Mouse (Mus musculus) heart, postnatal 0 days (tissue): ENCODE measurements around the gene Chpt1. TPM values are rescaled to one million over a fixed set of nuclear protein-coding genes. Genes with fewer than 3 reads are reported as not detected.
"Not testable (repeated sequence)": the region's sequence is repeated elsewhere in the genome, so short reads cannot be mapped to it uniquely, and the experiment has no call there.

Experiments used
- ATAC-seq: fragments of 200-750 bp; cut with Nextera tagmentation; 2 replicates; pipeline ENCODE4 v1.8.0; 2017; ENCODE audit warnings: low read depth, moderate number of reproducible peaks, moderate library complexity; ENCODE audit not compliant: insufficient read depth
- DNase-seq: peaks from one replicate; pipeline ENCODE4 v3.0.0-alpha.2; 2016; ENCODE audit warnings: low spot score
- H3K27ac ChIP-seq: fragments of 300-500 bp; sonication (generic); 2 replicates; pipeline ENCODE4 v1.5.1; 2014; ENCODE audit warnings: low read depth, mild to moderate bottlenecking
- H3K27me3 ChIP-seq: fragments of 300-500 bp; sonication (generic); 2 replicates; pipeline ENCODE4 v1.6.1; 2014; ENCODE audit warnings: low read length, mixed read lengths; ENCODE audit not compliant: control insufficient read depth, insufficient read depth
- H3K36me3 ChIP-seq: fragments of 300-500 bp; sonication (generic); replicated peaks from 2 replicates; pipeline ENCODE4 v1.6.1; 2014; ENCODE audit warnings: low read length, mixed read lengths; ENCODE audit not compliant: control insufficient read depth, insufficient read depth
- H3K4me1 ChIP-seq: fragments of 300-500 bp; sonication (generic); 2 replicates; pipeline ENCODE4 v1.6.1; 2014; ENCODE audit warnings: antibody characterized with exemption; ENCODE audit not compliant: control insufficient read depth, insufficient read depth
- H3K4me2 ChIP-seq: fragments of 300-500 bp; sonication (generic); 2 replicates; pipeline ENCODE4 v1.6.1; 2014; ENCODE audit warnings: low read depth, mild to moderate bottlenecking, low read length, moderate library complexity
- H3K4me3 ChIP-seq: fragments of 300-500 bp; sonication (generic); 2 replicates; pipeline ENCODE4 v1.5.1; 2014; ENCODE audit warnings: low read depth, low read length
- H3K9ac ChIP-seq: fragments of 300-500 bp; sonication (generic); replicated peaks from 2 replicates; pipeline ENCODE4 v1.6.1; 2014; ENCODE audit warnings: low read depth, low read length, mixed read lengths
- H3K9me3 ChIP-seq: fragments of 300-500 bp; sonication (generic); replicated peaks from 2 replicates; pipeline ENCODE4 v1.6.1; 2016; ENCODE audit warnings: low read length; ENCODE audit not compliant: control insufficient read depth
- CTCF ChIP-seq: IDR thresholded peaks from 2 replicates; pipeline ENCODE4 v1.5.1; 2016; ENCODE audit warnings: antibody characterized with exemption, control low read depth, low read depth
- EP300 ChIP-seq: IDR thresholded peaks from 2 replicates; pipeline ENCODE4 v1.6.1; 2016; ENCODE audit warnings: antibody characterized with exemption, low read depth
- WGBS: fragments of 180-500 bp; shearing (Covaris S2); extraction: QIAGEN DNeasy Blood & Tissue Kit; methylation state at CpG from one replicate; pipeline ENCODE4 v1.1.7; 2014; 5-methylcytosine and 5-hydroxymethylcytosine counted together
- polyA plus RNA-seq: library from polyadenylated mRNA; unstranded; fragments of >200 nt; fragmentation: Nextera tagmentation; extraction: Ambion mirVana; gene quantifications from 2 replicates; pipeline ENCODE4 v1.2.1, GENCODE M21; 2015
- total RNA-seq: library from RNA; depleted of rRNA; stranded (reverse); fragments of >200 nt; gene quantifications from 2 replicates; pipeline ENCODE4 v1.2.3, GENCODE M21; 2014; ENCODE audit warnings: low replicate concordance

Gene Chpt1
- total and polyA plus RNA-seq, 2 experiments from 2014 or later, result 99.9 to 142 TPM

- Histone ChIP-seq H3K27ac (no peak overlapping the region), H3K4me3 (no peak overlapping the region), H3K4me2 (no peak overlapping the region), H3K27me3 (no peaks in the 10 kb centered on the region), H3K9ac (no peak overlapping the region), H3K9me3 (no peaks in the 10 kb centered on the region), H3K36me3 (no peaks in the 10 kb centered on the region), H3K4me1 (no peaks in the 10 kb centered on the region)
- ATAC-seq, result no peak
- no peak for DNase-seq
- TF ChIP-seq EP300 (no peak), CTCF (no peak)
- 78% methylated on average over 4 of the region's 4 CpGs for WGBS
These were observed 8.8 kb downstream of the Chpt1 start for GRCm38 (mm10) chr10:88494959-88495587.

GRCm38 (mm10) chr10:88492658-88493057 is 11.2 kb downstream of the Chpt1 start:
- no peaks in the 10 kb centered on the region for H3K36me3 ChIP-seq
- no peaks in the 10 kb centered on the region for H3K9me3 ChIP-seq
- TF ChIP-seq EP300, result no peak
- TF ChIP-seq CTCF, result no peak
- no peak for DNase-seq
- no peak overlapping the region for H3K4me2 ChIP-seq
- no peak overlapping the region for H3K27ac ChIP-seq
- ATAC-seq, result no peak
- no peaks in the 10 kb centered on the region for H3K4me1 ChIP-seq
- 82% methylated on average over 8 of the region's 8 CpGs for WGBS
- no peak overlapping the region for H3K4me3 ChIP-seq
- no peak overlapping the region for H3K9ac ChIP-seq
- H3K27me3 ChIP-seq, result no peaks in the 10 kb centered on the region

DNA sequence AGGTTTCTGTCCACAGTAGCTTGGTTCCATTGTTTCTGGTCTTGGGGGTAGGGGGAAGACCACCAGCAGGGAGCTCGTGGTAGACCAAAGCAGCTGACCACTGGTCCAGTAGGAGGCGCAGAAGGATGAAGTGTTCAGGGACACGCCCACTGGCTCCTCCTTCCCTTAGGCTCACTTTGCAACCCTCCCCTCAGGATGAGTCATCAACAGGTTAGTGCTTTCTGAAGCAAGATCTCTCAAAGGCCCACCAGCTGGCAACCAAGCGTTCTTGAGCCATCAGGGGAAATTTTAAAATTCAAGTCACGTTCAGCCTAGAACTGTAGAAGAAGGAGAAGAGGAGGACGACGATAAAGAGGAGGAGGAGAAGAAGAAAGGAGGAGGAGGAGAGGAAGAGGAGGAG is 12.2 kb downstream of the Chpt1 start:
- Histone ChIP-seq H3K27ac (no peak overlapping the region), H3K27me3 (no peaks in the 10 kb centered on the region), H3K9ac (no peak overlapping the region), H3K9me3 (no peaks in the 10 kb centered on the region), H3K4me1 (no peaks in the 10 kb centered on the region), H3K4me3 (no peak overlapping the region), H3K4me2 (no peak overlapping the region), H3K36me3 (no peaks in the 10 kb centered on the region)
- no peak for ATAC-seq
- TF ChIP-seq EP300, result no peak
- no peak for TF ChIP-seq CTCF
- WGBS, result 69% methylated on average over 7 of the region's 7 CpGs
- no peak for DNase-seq

DNA sequence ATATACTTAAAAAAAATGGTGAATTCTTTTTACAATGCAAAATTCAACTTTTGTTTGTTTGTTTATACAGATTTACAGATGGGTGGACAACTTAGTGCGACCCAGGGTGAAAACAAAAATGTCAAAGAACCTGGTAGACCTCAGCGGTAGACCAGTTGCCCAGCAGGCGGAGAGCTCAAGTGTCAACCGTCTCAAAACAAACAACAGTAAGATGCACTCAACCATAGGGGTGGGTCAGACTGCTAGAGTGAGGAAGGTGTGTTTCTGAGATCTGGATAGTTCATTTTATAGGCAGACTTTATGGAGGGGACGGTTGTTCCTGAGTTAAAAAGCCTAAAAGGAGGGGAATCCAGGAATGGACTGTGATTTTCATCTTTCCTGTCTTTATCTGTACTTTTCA is 15.2 kb downstream of the Chpt1 start:
- 88% methylated on average over 5 of the region's 5 CpGs for WGBS
- Histone ChIP-seq H3K9me3 (no peaks in the 10 kb centered on the region), H3K36me3 (peaks cover 7% of the 10 kb centered on the region), H3K27me3 (no peaks in the 10 kb centered on the region), H3K27ac (no peak overlapping the region), H3K4me3 (no peak overlapping the region), H3K4me1 (no peaks in the 10 kb centered on the region), H3K4me2 (no peak overlapping the region), H3K9ac (no peak overlapping the region)
- TF ChIP-seq EP300 (no peak), CTCF (no peak)
- DNase-seq (no peak), ATAC-seq (no peak)

DNA sequence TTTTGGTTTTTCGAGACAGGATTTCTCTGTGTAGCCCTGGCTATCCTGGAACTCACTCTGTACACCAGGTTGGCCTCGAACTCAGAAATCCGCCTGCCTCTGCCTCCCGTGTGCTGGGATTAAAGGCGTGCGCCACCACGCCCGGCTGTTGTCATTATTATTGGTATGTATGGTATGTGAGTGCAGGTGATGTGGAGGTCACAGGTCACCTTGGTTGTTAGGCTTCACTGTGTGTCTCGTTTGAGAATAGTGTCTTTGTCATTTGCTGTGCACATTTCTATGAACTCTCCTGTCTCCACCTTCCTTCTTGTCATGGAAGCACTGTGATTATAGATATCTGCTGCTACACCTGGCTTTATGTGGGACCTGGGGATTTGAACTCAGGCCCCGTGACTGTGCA is 21.0 kb downstream of the Chpt1 start:
- H3K27ac ChIP-seq, H3K9ac ChIP-seq, H3K27me3 ChIP-seq, H3K9me3 ChIP-seq, H3K36me3 ChIP-seq, ATAC-seq, H3K4me2 ChIP-seq, H3K4me3 ChIP-seq, DNase-seq, H3K4me1 ChIP-seq: not testable (repeated sequence)
- WGBS, result 89% methylated on average over 10 of the region's 10 CpGs

- Histone ChIP-seq H3K27ac (no peak overlapping the region), H3K27me3 (no peaks in the 10 kb centered on the region), H3K9ac (no peak overlapping the region), H3K9me3 (no peaks in the 10 kb centered on the region), H3K4me3 (no peak overlapping the region), H3K4me1 (no peaks in the 10 kb centered on the region), H3K4me2 (no peak overlapping the region), H3K36me3 (peaks cover 4% of the 10 kb centered on the region; the same call in 1 of the 2 replicates)
- DNase-seq (no peak), ATAC-seq (no peak)
- TF ChIP-seq EP300 (no peak), CTCF (no peak)
- WGBS, result 64% methylated on average over 18 of the region's 18 CpGs
These were observed 43.6 kb downstream of the Chpt1 start for GRCm38 (mm10) chr10:88460122-88460820.
